15 mouse cellular contexts compared by ENCODE assay signal in the genomic region with DNA sequence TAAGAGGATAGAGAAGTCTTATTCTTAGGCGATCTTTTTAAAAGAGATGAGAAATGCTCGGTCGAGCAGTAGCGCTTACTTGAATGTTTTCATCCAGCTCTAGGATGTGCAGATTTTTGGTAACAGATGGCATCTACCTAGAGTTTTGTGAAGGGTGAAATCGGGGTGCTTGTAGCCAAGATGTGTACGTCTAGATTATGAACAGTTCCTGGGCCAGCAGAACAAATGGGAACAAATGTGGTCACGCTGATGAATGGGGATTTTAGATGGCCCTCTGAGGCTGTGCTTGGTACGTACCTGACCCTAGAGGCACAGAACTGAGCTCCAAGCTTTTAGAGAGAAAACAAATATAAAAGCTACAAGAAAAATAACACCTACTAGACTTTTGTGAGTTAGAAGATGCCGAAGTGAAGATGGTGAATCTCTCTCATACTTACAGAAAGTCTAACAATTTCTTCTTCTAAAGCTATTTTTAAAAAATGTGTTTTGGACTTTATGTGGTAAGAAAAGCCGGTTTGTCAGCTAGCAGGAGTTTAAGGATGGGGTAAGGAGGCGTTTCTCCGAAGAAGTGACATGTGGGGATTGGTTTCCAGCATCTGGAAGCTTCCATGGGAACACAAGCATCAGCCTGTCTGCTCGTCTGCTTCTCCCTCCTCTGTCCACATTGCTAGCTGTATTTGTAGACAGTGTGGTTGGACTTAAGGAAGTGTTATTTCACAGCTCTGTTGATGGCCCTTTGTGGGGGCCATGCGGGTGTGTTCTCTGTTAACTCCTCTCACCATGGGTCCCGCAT. TPM values are rescaled to one million over a fixed set of nuclear protein-coding genes. Genes with fewer than 3 reads are reported as not detected.
DNase-seq lines count a peak whose midpoint lies in the region; ATAC-seq lines count a peak whose summit lies in the region.
"Had no signal": no experiment of that assay in that cellular context is flagged by ENCODE, and none has a peak within 500 bp of the region (broad histone marks: within the 10 kb centered on the region; RNA-seq: fewer than 3 reads in every experiment).

No protein-coding gene starts in this region.

- intact Hi-C loops in heart, postnatal 14 days (cut with DNase I): no loop called here

- no peak for DNase-seq in cerebellum, postnatal 4 days (ENCODE audit: low spot score in 2 of 2)
- peak; percentile 3 for DNase-seq in kidney, adult 18-20 months
- no peak for DNase-seq in kidney, postnatal 14 days
- peak; percentile 80 for DNase-seq in cerebellum, adult 11-12 months
- DNase-seq in cerebellum, postnatal 25 days: peak; percentile 63 to 69
- no peak for DNase-seq in adipocyte (ENCODE audit: low spot score)
- no peak for DNase-seq in heart, postnatal 14 days
- DNase-seq: gastrocnemius, postnatal 10 days; kidney, postnatal 4 days; liver, embryonic 13.5 days; spleen, adult 18-20 months had no signal

- peak; percentile 86 for ATAC-seq in cerebellum, adult (ENCODE audit: insufficient number of reproducible peaks, low FRiP score, low TSS enrichment)
- ATAC-seq: forebrain, embryonic 16.5 days; intestine, postnatal 0 days; midbrain, embryonic 15.5 days had no signal

RNA-seq across cellular contexts. Expression of gene Pkp4, which starts 20.9 kb away (rescaled TPM):
- 100 to 1,000 TPM; 160 to 162 TPM for total RNA-seq in heart, postnatal 14 days (2021)

RNA-seq across cellular contexts. Expression of gene Ccdc148, which starts 21.0 kb away (rescaled TPM):
- total RNA-seq in heart, postnatal 14 days (2021): 1 to 10 TPM in 1 of 2 experiments, under 1 TPM in 1; 0.93 to 1.2 TPM

Comparison
In these comparisons a context has a peak if more than half of its experiments do, and no peak if none do; other contexts are left out.
1. DNase-seq: peak in kidney, adult 18-20 months (single experiment), cerebellum, adult 11-12 months (single experiment) and cerebellum, postnatal 25 days (2 of 2); none in cerebellum, postnatal 4 days (0 of 2), kidney, postnatal 14 days (single experiment), adipocyte (single experiment) and heart, postnatal 14 days (0 of 2).